Comparison of ENCODE assay signal across 19 mouse cellular contexts in the genomic region with DNA sequence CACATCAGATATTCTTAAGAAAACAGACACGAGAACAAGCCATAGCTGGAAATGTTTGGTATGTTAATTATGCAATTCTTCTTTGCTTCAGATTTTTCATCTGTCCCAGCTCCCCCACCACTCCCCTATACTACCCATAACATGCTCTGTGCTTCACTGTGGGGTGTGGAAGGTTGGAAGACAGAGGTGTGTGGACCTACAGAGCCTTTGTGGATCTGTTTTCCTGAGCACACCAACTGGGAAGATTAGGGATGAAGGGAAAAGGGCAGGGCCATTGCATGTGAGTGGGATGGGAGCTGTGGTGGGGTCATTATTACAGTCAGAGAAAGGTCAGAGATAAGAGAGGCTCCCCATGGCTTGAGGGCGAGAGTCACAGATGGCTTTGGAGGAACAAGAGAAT.
DNase-seq lines count a peak whose midpoint lies in the region; ATAC-seq and TF ChIP-seq lines count a peak whose summit lies in the region.
"Had no signal": no experiment of that assay in that cellular context is flagged by ENCODE, and none has a peak within 500 bp of the region (broad histone marks: within the 10 kb centered on the region; RNA-seq: fewer than 3 reads in every experiment).

No protein-coding gene starts in this region.

- no peak overlapping the region for H3K4me3 ChIP-seq in heart, embryonic 11.5 days (ENCODE audit: low read depth, low read length)
- no peak overlapping the region for H3K4me3 ChIP-seq in midbrain, embryonic 12.5 days
- no peak overlapping the region for H3K4me3 ChIP-seq in midbrain, postnatal 0 days (ENCODE audit: low read depth, low read length)
- H3K4me3 ChIP-seq in midbrain, embryonic 14.5 days (replicated peaks; ENCODE audit: low read depth, low read length), result no peak overlapping the region
- H3K4me3 ChIP-seq: embryonic facial prominence, embryonic 15.5 days; erythroblast, embryonic 14.5 days; forebrain, embryonic 10.5 days; heart, embryonic 13.5 days had no signal

- peak; percentile 54 for DNase-seq in heart, adult 11 months
- no peak for DNase-seq in midbrain, postnatal 0 days (ENCODE audit: low spot score)
- DNase-seq in midbrain, embryonic 14.5 days, result no peak
- no peak for DNase-seq in frontal cortex, postnatal 14 days (ENCODE audit: low spot score in 2 of 2)
- no peak for DNase-seq in kidney, adult 8-10 months
- DNase-seq: adrenal gland, adult 2 months; adrenal gland, postnatal 25 days; cerebellum, adult 2 months; cerebellum, postnatal 10 days; embryo, embryonic 11 days; gastrocnemius, postnatal 14 days; heart, postnatal 36 days had no signal

- H3K9me3 ChIP-seq in heart, embryonic 11.5 days (replicated peaks; ENCODE audit: control insufficient read depth, low read length), result no peaks in the 10 kb centered on the region
- H3K9me3 ChIP-seq in midbrain, embryonic 12.5 days, result no peaks in the 10 kb centered on the region
- no peaks in the 10 kb centered on the region for H3K9me3 ChIP-seq in midbrain, postnatal 0 days (ENCODE audit: low read length)
- H3K9me3 ChIP-seq in midbrain, embryonic 14.5 days (ENCODE audit: control insufficient read depth, low read length), result no peaks in the 10 kb centered on the region
- H3K9me3 ChIP-seq: embryonic facial prominence, embryonic 15.5 days; forebrain, embryonic 10.5 days; heart, embryonic 13.5 days had no signal

- no peaks in the 10 kb centered on the region for H3K4me1 ChIP-seq in heart, embryonic 11.5 days (ENCODE audit: control insufficient read depth, insufficient read depth, low read length)
- no peaks in the 10 kb centered on the region for H3K4me1 ChIP-seq in midbrain, embryonic 12.5 days
- no peaks in the 10 kb centered on the region for H3K4me1 ChIP-seq in midbrain, postnatal 0 days (ENCODE audit: insufficient read depth, low read length)
- H3K4me1 ChIP-seq in midbrain, embryonic 14.5 days (ENCODE audit: control insufficient read depth, insufficient read depth, low read length), result no peaks in the 10 kb centered on the region

- H3K36me3 ChIP-seq in heart, embryonic 11.5 days (ENCODE audit: control insufficient read depth, insufficient read depth, low read length), result no peaks in the 10 kb centered on the region
- H3K36me3 ChIP-seq in midbrain, embryonic 12.5 days, result no peaks in the 10 kb centered on the region
- H3K36me3 ChIP-seq in midbrain, postnatal 0 days (ENCODE audit: insufficient read depth, low read length), result no peaks in the 10 kb centered on the region
- H3K36me3 ChIP-seq in midbrain, embryonic 14.5 days (ENCODE audit: control insufficient read depth, insufficient read depth, low read length), result no peaks in the 10 kb centered on the region
- H3K36me3 ChIP-seq: embryonic facial prominence, embryonic 15.5 days; forebrain, embryonic 10.5 days; heart, embryonic 13.5 days had no signal

- ATAC-seq in heart, embryonic 11.5 days (replicated peaks; ENCODE audit: insufficient number of reproducible peaks, low FRiP score, low TSS enrichment), result no peak
- ATAC-seq in midbrain, embryonic 12.5 days (ENCODE audit: low FRiP score, low read depth), result 0 out of 2 replicates have a peak, but pooled peaks have one; percentile 23
- ATAC-seq in midbrain, postnatal 0 days (ENCODE audit: low FRiP score), result no peak
- peak; percentile 24; the same call in 1 of the 2 replicates for ATAC-seq in midbrain, embryonic 14.5 days (ENCODE audit: low FRiP score, low TSS enrichment)
- ATAC-seq: intestine, embryonic 16.5 days had no signal

- H3K27ac ChIP-seq in heart, embryonic 11.5 days (ENCODE audit: low read depth, low read length), result no peak overlapping the region
- H3K27ac ChIP-seq in midbrain, embryonic 12.5 days (replicated peaks), result no peak overlapping the region
- H3K27ac ChIP-seq in midbrain, postnatal 0 days (ENCODE audit: low read depth, low read length), result no peak overlapping the region
- H3K27ac ChIP-seq in midbrain, embryonic 14.5 days (replicated peaks; ENCODE audit: low read depth, low read length), result no peak overlapping the region
- H3K27ac ChIP-seq: embryonic facial prominence, embryonic 15.5 days; forebrain, embryonic 10.5 days; heart, embryonic 13.5 days had no signal

- no peaks in the 10 kb centered on the region for H3K27me3 ChIP-seq in heart, embryonic 11.5 days (ENCODE audit: control insufficient read depth, insufficient read depth, low read length)
- no peaks in the 10 kb centered on the region for H3K27me3 ChIP-seq in midbrain, embryonic 12.5 days
- no peaks in the 10 kb centered on the region for H3K27me3 ChIP-seq in midbrain, postnatal 0 days (ENCODE audit: insufficient read depth, low read length)
- H3K27me3 ChIP-seq in midbrain, embryonic 14.5 days (ENCODE audit: control insufficient read depth, insufficient read depth, low read length), result no peaks in the 10 kb centered on the region
- H3K27me3 ChIP-seq: embryonic facial prominence, embryonic 15.5 days; heart, embryonic 13.5 days had no signal

- H3K4me2 ChIP-seq in heart, embryonic 11.5 days, result no peak overlapping the region
- no peak overlapping the region for H3K4me2 ChIP-seq in midbrain, embryonic 12.5 days (replicated peaks)
- H3K4me2 ChIP-seq in midbrain, postnatal 0 days (ENCODE audit: low read depth, low read length, poor library complexity, severe bottlenecking), result no peak overlapping the region
- no peak overlapping the region for H3K4me2 ChIP-seq in midbrain, embryonic 14.5 days (ENCODE audit: low read length)
- H3K4me2 ChIP-seq: embryonic facial prominence, embryonic 15.5 days; heart, embryonic 13.5 days had no signal

- TF ChIP-seq CTCF in midbrain, postnatal 0 days (IDR thresholded peaks at IDR 0.05), result no peak

- H3K9ac ChIP-seq in heart, embryonic 11.5 days (ENCODE audit: low read depth, low read length), result no peak overlapping the region
- H3K9ac ChIP-seq in midbrain, embryonic 12.5 days (replicated peaks), result no peak overlapping the region
- no peak overlapping the region for H3K9ac ChIP-seq in midbrain, postnatal 0 days (replicated peaks; ENCODE audit: low read length, poor library complexity, severe bottlenecking)
- no peak overlapping the region for H3K9ac ChIP-seq in midbrain, embryonic 14.5 days (replicated peaks; ENCODE audit: low read length)
- H3K9ac ChIP-seq: embryonic facial prominence, embryonic 15.5 days; heart, embryonic 13.5 days had no signal

- 28% methylated on average over 2 of the region's 2 CpGs for WGBS in heart, embryonic 11.5 days (ENCODE audit: insufficient replicate concordance)
- 47% methylated on average over 2 of the region's 2 CpGs for WGBS in midbrain, embryonic 12.5 days
- 38% methylated on average over 2 of the region's 2 CpGs for WGBS in midbrain, postnatal 0 days
- WGBS in midbrain, embryonic 14.5 days, result 47% methylated on average over 2 of the region's 2 CpGs

Comparison
In these comparisons a context has a peak if more than half of its experiments do, and no peak if none do; other contexts are left out.
1. ATAC-seq: peak in midbrain, embryonic 12.5 days (single experiment) and midbrain, embryonic 14.5 days (single experiment); none in heart, embryonic 11.5 days (single experiment) and midbrain, postnatal 0 days (single experiment).